Mouse (Mus musculus) common myeloid progenitor, adult 5-6 weeks (primary cell): Measurements from ENCODE around the gene Gnpnat1. TPM values are rescaled to one million over a fixed set of nuclear protein-coding genes. Genes with fewer than 3 reads are reported as not detected.

Source experiments
- total RNA-seq: library from RNA; stranded (forward); fragments of 200-1000, 187-1606 nt; gene quantifications from 2 replicates; pipeline ENCODE4 v1.2.3, GENCODE M21; 2017

The Gnpnat1 gene
- total RNA-seq, 1 experiment from 2014 or later, result 31.1 TPM

Other genes starting within 250 kb of the Gnpnat1 start
- gene Gpr137c, start 185.2 kb downstream of the Gnpnat1 start, total RNA-seq, result 0.05 and 0.32 TPM in 2 replicates
- gene Txndc16, start 184.6 kb downstream of the Gnpnat1 start, total RNA-seq, result 14.6 and 18.3 TPM in 2 replicates
- 48.1 and 55.0 TPM in 2 replicates for gene Ero1l, start 86.1 kb downstream of the Gnpnat1 start, total RNA-seq
- gene Psmc6, start 75.1 kb downstream of the Gnpnat1 start, total RNA-seq, result 222 and 266 TPM in 2 replicates
- 19.3 and 26.5 TPM in 2 replicates for gene Styx, start 53.8 kb downstream of the Gnpnat1 start, total RNA-seq
- not detected in 2 replicates for gene Fermt2, start 125.2 kb upstream of the Gnpnat1 start, total RNA-seq